In the genomic region with DNA sequence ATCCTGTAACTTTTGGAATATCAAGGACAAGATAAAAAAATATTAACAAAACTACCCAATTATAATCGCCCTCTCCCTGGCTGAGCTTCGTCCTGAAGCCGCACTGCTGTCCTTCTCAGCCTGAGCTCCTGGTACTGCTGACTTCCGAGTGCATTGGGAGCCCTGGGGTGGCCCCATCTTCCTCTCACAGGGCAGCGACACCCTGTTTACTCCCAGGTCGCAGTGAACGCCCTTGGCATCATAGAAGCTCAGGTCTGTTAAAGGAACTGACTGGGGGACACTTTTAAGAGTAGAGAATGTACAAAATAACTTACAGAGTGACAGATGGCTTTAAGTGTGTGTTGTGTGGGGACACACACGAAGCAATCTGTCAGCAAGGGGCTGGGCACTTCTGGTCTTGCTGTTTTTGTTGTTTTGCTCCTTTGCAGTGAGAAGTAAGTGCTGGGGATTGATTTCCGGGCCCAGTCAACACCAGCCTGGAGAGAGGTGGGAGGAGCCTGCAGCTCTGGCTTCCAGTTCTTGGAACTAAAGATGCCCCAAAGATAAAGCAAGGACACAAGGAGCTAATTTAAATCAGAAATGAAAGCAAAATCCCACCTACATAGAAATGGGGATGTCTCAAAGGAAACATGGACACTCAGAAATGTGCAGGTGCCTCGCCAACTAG, we compare ENCODE assay signal across 12 mouse cellular contexts. TPM values are rescaled to one million over a fixed set of nuclear protein-coding genes. Genes with fewer than 3 reads are reported as not detected.
DNase-seq lines count a peak whose midpoint lies in the region; ATAC-seq and TF ChIP-seq lines count a peak whose summit lies in the region.
"Had no signal": no experiment of that assay in that cellular context is flagged by ENCODE, and none has a peak within 500 bp of the region (broad histone marks: within the 10 kb centered on the region; RNA-seq: fewer than 3 reads in every experiment).

No protein-coding gene starts in this region.

- H3K9ac ChIP-seq in kidney, embryonic 15.5 days: no peak overlapping the region
- no peak overlapping the region for H3K9ac ChIP-seq in liver, embryonic 12.5 days
- H3K9ac ChIP-seq: embryonic facial prominence, embryonic 15.5 days; limb, embryonic 15.5 days had no signal

- no peak for TF ChIP-seq CTCF in layer of hippocampus, adult 2 months (conservative IDR thresholded peaks at IDR 0.05)

- no peaks in the 10 kb centered on the region for H3K9me3 ChIP-seq in kidney, embryonic 15.5 days (replicated peaks)
- no peaks in the 10 kb centered on the region for H3K9me3 ChIP-seq in liver, embryonic 12.5 days (replicated peaks)
- H3K9me3 ChIP-seq: embryonic facial prominence, embryonic 15.5 days; limb, embryonic 15.5 days had no signal

- H3K4me1 ChIP-seq in kidney, embryonic 15.5 days: peaks cover 32% of the 10 kb centered on the region
- H3K4me1 ChIP-seq in liver, embryonic 12.5 days: peaks cover 21% of the 10 kb centered on the region

- H3K4me2 ChIP-seq in kidney, embryonic 15.5 days: no peak overlapping the region
- no peak overlapping the region for H3K4me2 ChIP-seq in liver, embryonic 12.5 days
- H3K4me2 ChIP-seq: embryonic facial prominence, embryonic 15.5 days; limb, embryonic 15.5 days had no signal

- peak overlapping the region; percentile 64 for H3K27ac ChIP-seq in layer of hippocampus, adult 2 months
- H3K27ac ChIP-seq in kidney, embryonic 15.5 days: peak overlapping the region; percentile 70
- peak overlapping the region; percentile 23; the same call in 1 of the 2 replicates for H3K27ac ChIP-seq in liver, embryonic 12.5 days
- H3K27ac ChIP-seq: embryonic facial prominence, embryonic 15.5 days; limb, embryonic 15.5 days had no signal

- no peak overlapping the region for H3K4me3 ChIP-seq in layer of hippocampus, adult 2 months
- H3K4me3 ChIP-seq in kidney, embryonic 15.5 days (replicated peaks): no peak overlapping the region
- no peak overlapping the region for H3K4me3 ChIP-seq in liver, embryonic 12.5 days
- H3K4me3 ChIP-seq: embryonic facial prominence, embryonic 15.5 days; limb, embryonic 15.5 days had no signal

- no peaks in the 10 kb centered on the region for H3K27me3 ChIP-seq in kidney, embryonic 15.5 days
- no peaks in the 10 kb centered on the region for H3K27me3 ChIP-seq in liver, embryonic 12.5 days (replicated peaks)
- H3K27me3 ChIP-seq: embryonic facial prominence, embryonic 15.5 days; limb, embryonic 15.5 days had no signal

- ATAC-seq in kidney, embryonic 15.5 days (replicated peaks; ENCODE audit: low FRiP score): no peak
- ATAC-seq in liver, embryonic 12.5 days: peak; percentile 50; the same call in 1 of the 2 replicates
- ATAC-seq: forebrain, embryonic 14.5 days had no signal

- WGBS in kidney, embryonic 15.5 days: 50% methylated on average over 10 of the region's 10 CpGs
- 50% methylated on average over 10 of the region's 10 CpGs for WGBS in liver, embryonic 12.5 days (ENCODE audit: insufficient replicate concordance)

- DNase-seq in layer of hippocampus, adult 2 months (ENCODE audit: low spot score in 2 of 2): no peak
- no peak for DNase-seq in layer of hippocampus, postnatal 36 days
- peak; percentile 65 for DNase-seq in lung, postnatal 36 days
- DNase-seq in right cerebral cortex, adult 18-20 months: no peak
- no peak for DNase-seq in spleen, postnatal 10 days (ENCODE audit: low spot score in 2 of 2)
- DNase-seq in layer of hippocampus, postnatal 14 days (ENCODE audit: low spot score in 2 of 2): no peak
- DNase-seq: heart, postnatal 14 days had no signal

- peaks cover 24% of the 10 kb centered on the region for H3K36me3 ChIP-seq in kidney, embryonic 15.5 days
- H3K36me3 ChIP-seq in liver, embryonic 12.5 days: peaks cover 17% of the 10 kb centered on the region; the same call in 1 of the 2 replicates

RNA-seq across cellular contexts. Expression of a gene that starts 48.5 kb away (rescaled TPM):
- 1 to 10 TPM; 3.2 to 3.6 TPM for total RNA-seq in layer of hippocampus, adult 2 months (2021)
- 1 to 10 TPM; 2.0 to 4.0 TPM for total RNA-seq in layer of hippocampus, postnatal 36 days (2021)
- 19.1 and 20.8 TPM in 2 replicates for polyA plus RNA-seq in kidney, embryonic 15.5 days (2015; fragmentation: Nextera tagmentation; extraction: Ambion mirVana)
- 0.08 TPM in 2 replicates for polyA plus RNA-seq in liver, embryonic 12.5 days (2016; fragmentation: Nextera tagmentation; extraction: Ambion mirVana)
- 1 to 10 TPM; 1.8 to 1.9 TPM for total RNA-seq in layer of hippocampus, postnatal 14 days (2021)

RNA-seq across cellular contexts. Expression of a gene that starts 50.0 kb away (rescaled TPM):
- total RNA-seq in layer of hippocampus, adult 2 months (2021): 10 to 100 TPM; 17.3 to 17.5 TPM
- total RNA-seq in layer of hippocampus, postnatal 36 days (2021): 10 to 100 TPM; 19.6 to 19.7 TPM
- polyA plus RNA-seq in kidney, embryonic 15.5 days (2015; fragmentation: Nextera tagmentation; extraction: Ambion mirVana): 35.7 and 36.3 TPM in 2 replicates
- polyA plus RNA-seq in liver, embryonic 12.5 days (2016; fragmentation: Nextera tagmentation; extraction: Ambion mirVana): 16.2 and 19.9 TPM in 2 replicates
- total RNA-seq in layer of hippocampus, postnatal 14 days (2021): 10 to 100 TPM; 17.1 to 21.1 TPM
